Mouse (Mus musculus): ENCODE data around the gene Cep19.

GRCm38 (mm10) chr16:32062226-32062625 lies 37.4 kb upstream of the Cep19 start:
- no peak for TF ChIP-seq CTCF (IDR thresholded peaks at IDR 0.05; ENCODE audit: control insufficient read depth, insufficient read depth, low read length)
- TF ChIP-seq POLR2A (IDR thresholded peaks at IDR 0.05; ENCODE audit: borderline replicate concordance, control insufficient read depth, low read depth, low read length) = no peak

Measured in bone marrow, adult 2 months (tissue).